Mouse (Mus musculus) brain, embryonic 14.5 days (tissue): ENCODE results near the gene Grhl1. TPM values are rescaled to one million over a fixed set of nuclear protein-coding genes. Genes with fewer than 3 reads are reported as not detected.

Source experiments
- DNase-seq: peaks from one replicate; pipeline ENCODE4 v3.0.0-alpha.2; 2011; ENCODE audit warnings: low read depth
- CTCF ChIP-seq: fragments of 200-500 bp; IDR thresholded peaks from 2 replicates; pipeline ENCODE4 v1.5.1; 2012; ENCODE audit warnings: inconsistent platforms, mild to moderate bottlenecking, moderate library complexity, borderline replicate concordance; ENCODE audit not compliant: insufficient read depth, insufficient read length; ENCODE audit errors: extremely low read depth
- POLR2A ChIP-seq: fragments of 200-500 bp; IDR thresholded peaks from 2 replicates; pipeline ENCODE4 v1.6.1; 2012; ENCODE audit warnings: mild to moderate bottlenecking, inconsistent platforms, borderline replicate concordance; ENCODE audit not compliant: poor library complexity, insufficient read depth, insufficient read length, severe bottlenecking; ENCODE audit errors: extremely low read depth
- polyA plus RNA-seq: library from polyadenylated mRNA; depleted of rRNA; stranded (reverse); fragments of >200 nt; gene quantifications from 2 replicates; pipeline ENCODE4 v1.2.3, GENCODE M21; 2012; rRNA removed

Gene Grhl1
- polyA plus RNA-seq, 1 experiment: 1.3 TPM

- no peak for DNase-seq
- TF ChIP-seq POLR2A (no peak), CTCF (no peak)
Measured at GRCm38 (mm10) chr12:24650415-24651062, 78.5 kb downstream of the Grhl1 start.

DNA sequence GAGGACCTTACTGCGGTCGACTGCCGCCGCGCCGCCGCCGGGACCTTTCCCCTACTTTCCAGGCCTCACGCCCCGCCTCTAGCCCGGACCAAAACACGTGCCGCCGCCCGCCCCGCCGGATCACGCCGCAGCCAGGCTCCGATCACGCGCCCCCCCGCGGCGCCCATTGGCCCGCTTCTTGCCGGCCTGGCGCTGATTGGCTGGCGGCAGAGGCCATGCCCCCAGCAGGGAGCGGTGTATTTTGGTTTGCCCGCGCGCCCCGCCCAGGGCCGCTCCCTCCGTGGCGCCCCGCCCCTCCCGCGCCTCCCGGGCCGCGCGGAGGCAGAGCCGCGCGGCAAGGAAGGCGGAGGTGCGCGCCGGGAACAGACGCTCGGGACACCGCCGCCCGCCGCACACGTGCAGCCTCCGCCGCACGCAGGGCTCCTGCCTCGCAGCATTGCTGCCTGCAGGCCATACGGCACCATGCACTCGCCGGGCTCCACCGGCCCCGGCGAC lies 79.0 kb downstream of the Grhl1 start, which contains the start of gene Klf11:
Gene Klf11, plus strand, starts transcription at position 212 of the 495 bp plus-strand sequence.
- DNase-seq: peak; percentile 98
- TF ChIP-seq CTCF: no peak
- TF ChIP-seq POLR2A: peak; percentile 90

DNA sequence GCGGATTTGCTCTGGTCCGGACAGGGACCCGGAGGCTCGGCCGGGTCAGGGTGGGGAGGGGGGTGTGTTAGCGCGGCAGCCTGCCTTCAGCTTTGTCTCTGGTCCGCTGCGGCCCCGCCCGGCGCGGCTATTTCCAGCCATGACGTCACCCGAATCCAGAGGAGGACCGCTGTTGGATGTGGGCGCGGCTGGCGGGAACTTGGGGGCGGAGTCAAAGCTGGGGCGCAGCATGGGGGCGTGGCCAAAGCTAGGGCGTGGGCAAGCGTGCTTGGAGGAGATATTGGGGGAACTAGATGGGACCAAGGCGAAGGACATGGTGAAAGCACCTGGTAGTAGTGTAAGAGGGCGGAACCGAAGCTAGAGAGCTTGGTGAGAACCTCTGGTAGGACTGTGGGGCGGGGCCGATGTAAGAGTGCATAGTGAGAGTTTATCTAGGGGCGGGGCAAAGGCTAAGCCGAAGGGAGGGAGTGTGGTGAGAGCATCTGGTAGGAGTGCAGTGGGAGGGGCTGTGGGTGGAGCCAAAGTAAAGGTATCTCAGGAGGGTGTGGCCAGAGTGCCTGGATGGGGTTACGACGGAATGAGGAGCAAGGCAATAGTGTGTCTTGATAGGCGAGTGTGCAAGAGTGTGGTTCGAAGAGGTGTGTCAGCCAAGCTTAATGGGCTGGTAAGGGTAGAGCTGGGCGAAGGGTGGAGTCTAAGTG lies 79.7 kb downstream of the Grhl1 start:
- DNase-seq: peak; percentile 94
- TF ChIP-seq POLR2A (no peak), CTCF (no peak)

GRCm38 (mm10) chr12:24654065-24654862 lies 82.2 kb downstream of the Grhl1 start:
- TF ChIP-seq CTCF (no peak), POLR2A (no peak)
- DNase-seq: no peak

DNA sequence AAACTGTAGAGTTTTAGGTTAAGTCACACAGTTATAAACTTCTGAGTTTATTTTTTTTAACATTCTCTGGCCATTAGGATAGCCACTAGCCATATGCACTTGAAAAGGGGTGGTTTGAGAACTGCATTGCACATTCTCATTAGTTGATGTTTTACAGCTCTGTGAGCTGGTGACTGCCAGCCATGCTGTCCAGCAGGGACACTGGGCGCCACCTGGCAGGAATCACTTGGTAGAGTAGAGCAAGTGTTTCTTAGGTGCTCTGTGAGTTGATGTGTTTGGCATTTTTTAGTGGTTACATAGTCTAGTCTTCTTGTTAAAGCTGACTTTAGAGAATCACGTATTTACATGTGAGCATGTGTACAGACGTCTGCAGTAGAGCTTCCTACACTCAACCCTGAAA lies 84.4 kb downstream of the Grhl1 start:
- TF ChIP-seq POLR2A (no peak), CTCF (no peak)
- DNase-seq: no peak

DNA sequence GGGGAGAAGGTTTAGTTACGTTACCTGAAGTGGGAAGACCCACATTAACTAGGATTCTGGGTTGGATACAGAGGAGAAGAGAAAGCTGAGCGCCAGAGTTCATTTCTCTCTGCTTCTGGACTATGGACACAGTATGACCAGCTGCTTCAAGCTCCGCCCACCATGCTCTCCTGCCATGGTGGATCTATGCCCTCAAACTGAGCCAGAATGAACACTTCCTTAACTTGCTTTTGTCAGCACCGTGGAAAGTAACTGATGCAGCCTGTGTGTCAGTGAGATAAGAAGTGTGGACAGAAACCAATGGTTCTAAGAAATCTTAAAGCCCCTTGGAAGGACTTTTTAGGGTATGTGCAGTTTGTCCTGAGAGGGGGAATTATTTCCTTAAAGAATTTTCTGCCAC lies 86.9 kb downstream of the Grhl1 start:
- TF ChIP-seq POLR2A (no peak), CTCF (no peak)
- DNase-seq: no peak

- TF ChIP-seq CTCF (no peak), POLR2A (no peak)
- no peak for DNase-seq
Measured at GRCm38 (mm10) chr12:24659923-24660322, 87.8 kb downstream of the Grhl1 start.

DNA sequence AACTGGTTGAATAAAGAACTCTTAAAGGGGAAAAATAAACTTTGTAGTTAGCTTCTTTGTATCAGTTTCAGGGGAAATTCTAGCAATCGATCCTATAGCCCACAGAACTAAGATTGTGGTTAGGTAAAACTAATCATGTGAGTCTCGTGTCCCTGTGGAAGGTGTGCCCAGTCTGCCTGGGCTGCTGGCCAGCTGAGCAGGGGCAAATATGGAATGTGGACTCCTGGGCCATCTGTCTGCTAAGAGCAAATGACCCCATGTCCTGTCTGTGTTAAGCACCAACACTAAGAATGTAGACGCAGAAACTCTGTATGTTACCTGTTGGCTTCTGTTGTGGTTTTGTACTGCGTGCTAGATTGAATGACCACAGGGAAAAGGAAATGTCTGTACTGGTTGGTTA lies 89.0 kb downstream of the Grhl1 start:
- DNase-seq: no peak

GRCm38 (mm10) chr12:24662131-24662530 lies 90.0 kb downstream of the Grhl1 start:
- TF ChIP-seq POLR2A (no peak), CTCF (no peak)
- DNase-seq: no peak

More for the DNA sequence above, 89.0 kb downstream of the Grhl1 start:
- TF ChIP-seq POLR2A (no peak), CTCF (no peak)

Other genes with a start within 250 kb of the Grhl1 start
- 20.3 and 20.9 TPM in 2 replicates for gene Taf1b, start 73.9 kb upstream of the Grhl1 start, polyA plus RNA-seq
- gene Klf11, start 79.0 kb downstream of the Grhl1 start, polyA plus RNA-seq: 15.1 and 19.6 TPM in 2 replicates
- gene Cys1, start 109.5 kb downstream of the Grhl1 start, polyA plus RNA-seq: 1.5 and 2.2 TPM in 2 replicates
- 38.1 and 47.0 TPM in 2 replicates for gene Rrm2, start 136.0 kb downstream of the Grhl1 start, polyA plus RNA-seq